Mouse (Mus musculus) CD4-positive, CD25-positive, alpha-beta regulatory T cell, adult 4 months (primary cell): ENCODE measurements around the gene Tom1l2. TPM values are rescaled to one million over a fixed set of nuclear protein-coding genes. Genes with fewer than 3 reads are reported as not detected.

Experiments
- ATAC-seq: one replicate; pipeline ENCODE4 v1.8.0; 2017
- polyA plus RNA-seq, 2 experiments: library from polyadenylated mRNA; unstranded; fragments of 100-300 nt; shearing (Covaris generic); gene quantifications; one replicate each; pipeline ENCODE4 v1.2.1; 2017

Gene Tom1l2
- polyA plus RNA-seq, 2 experiments from 2014 or later: 29.4 to 56.3 TPM

DNA sequence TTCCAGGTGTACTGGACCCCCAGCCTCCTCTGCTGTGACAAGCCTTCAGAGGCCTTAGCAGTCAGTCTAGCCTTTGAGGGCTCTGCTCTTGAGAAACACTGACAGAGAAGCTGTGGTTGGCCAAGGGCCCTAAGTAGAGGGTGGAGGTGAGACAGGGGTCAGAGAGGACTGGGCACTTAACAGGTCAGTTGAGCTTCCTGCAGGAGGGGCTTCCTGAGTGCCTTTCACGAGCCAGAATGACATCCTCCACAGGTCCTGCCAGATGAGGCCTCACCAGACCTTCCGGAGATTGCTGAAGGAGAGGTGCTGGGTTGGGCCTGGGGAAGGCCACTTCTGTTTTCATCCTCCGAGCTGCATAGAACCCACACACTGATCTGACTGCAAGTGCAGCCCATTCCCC, 124.2 kb downstream of the Tom1l2 start:
- ATAC-seq: no peak

DNA sequence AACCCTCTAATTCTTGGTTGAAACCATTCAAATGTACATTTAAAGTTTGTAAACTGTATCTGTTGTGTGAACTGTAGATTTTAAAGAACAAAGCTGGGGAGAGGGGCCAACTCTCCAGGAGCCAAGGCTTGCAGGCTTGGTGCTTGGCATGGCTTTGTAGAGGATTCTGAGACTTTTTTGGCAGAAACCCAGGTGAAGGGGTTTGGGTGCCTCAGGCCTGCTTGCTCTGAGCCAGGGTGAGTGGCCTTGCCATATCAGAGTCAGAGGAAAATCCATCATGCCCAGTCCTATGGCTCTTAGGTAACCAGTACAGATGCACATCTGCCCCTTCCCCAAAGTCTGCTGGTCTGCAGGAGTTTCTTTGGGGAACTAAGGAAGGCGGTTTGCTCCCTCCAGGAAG, 126.8 kb downstream of the Tom1l2 start:
- ATAC-seq: no peak

DNA sequence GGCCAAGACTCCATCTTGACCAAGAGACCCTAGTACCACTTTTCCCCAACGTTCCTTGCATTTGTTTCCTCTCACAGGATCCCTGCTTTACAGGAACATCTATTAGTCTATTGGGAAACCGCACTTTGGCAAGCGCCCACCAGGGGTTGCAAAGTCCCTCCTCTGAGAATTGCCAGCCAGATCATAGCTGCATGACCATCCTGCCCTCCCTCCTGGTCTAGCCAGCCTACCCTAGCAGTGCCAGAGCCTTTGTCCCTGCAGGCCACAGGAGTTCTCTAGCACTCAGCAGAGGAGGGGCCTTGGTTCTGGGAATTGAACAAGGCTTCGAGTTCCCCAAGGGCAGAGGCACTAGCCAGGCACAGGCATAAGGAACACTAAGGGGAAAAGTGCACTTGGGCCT, 128.0 kb downstream of the Tom1l2 start:
- no peak for ATAC-seq

DNA sequence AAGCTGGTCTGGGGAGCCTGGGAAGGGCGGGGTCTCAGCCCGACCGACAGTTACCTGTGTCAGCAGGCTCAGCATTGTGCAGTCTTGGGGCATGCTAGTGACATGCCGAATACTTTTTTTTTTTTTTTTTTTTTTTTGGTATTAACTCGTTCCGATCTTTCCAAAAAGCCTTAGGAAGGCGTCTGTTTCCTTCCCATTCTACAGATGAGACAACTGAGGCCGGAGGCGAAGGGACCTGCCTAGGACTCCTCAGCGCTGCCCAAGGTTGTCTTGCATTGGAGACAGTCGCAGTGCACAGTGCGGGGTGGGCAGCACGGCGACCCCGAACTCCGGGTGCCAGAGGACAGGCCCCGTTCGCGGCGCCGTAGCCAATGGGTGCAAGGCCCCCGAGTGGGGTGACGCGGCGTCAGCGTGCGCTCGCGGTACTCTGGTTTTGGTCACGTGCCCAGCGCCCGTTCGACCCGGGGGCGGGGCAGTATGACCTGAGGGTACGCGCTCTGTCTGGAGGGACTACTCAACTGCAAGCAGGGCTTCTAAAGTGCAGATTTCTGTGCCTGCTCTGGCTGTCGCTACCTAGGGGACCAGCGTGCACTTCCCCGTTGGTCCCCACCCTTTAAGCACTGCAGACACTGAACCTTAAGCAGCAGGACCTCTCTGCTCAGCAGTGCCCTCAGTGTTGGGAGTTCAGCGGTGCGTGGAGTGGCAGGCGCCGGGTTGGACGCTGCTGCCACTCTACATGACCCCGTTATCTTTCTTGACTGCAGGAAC, 130.1 kb downstream of the Tom1l2 start, which contains the start of gene Srebf1:
Gene Srebf1, minus strand, starts transcription at position 113 of the 768 bp plus-strand sequence.
- peak; percentile 79 for ATAC-seq

DNA sequence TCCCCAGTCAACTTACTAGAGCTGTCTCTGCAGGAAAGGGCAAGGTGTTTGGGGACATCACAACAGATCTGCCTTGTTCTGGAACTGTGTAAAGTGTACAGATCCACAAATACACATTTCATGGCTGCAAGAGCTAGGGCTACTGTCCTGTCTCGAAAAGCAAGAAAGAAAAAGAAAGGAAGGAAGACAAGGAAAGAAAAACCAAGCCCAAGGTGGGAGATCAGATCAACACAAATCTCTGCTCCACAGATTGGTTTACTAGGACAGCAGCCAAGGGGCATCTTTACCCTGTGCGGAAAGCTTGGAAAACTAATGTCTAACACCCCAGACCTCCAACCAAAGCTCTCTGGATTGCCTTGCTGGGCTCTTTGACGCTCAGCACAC, 130.6 kb downstream of the Tom1l2 start:
- ATAC-seq: no peak

DNA sequence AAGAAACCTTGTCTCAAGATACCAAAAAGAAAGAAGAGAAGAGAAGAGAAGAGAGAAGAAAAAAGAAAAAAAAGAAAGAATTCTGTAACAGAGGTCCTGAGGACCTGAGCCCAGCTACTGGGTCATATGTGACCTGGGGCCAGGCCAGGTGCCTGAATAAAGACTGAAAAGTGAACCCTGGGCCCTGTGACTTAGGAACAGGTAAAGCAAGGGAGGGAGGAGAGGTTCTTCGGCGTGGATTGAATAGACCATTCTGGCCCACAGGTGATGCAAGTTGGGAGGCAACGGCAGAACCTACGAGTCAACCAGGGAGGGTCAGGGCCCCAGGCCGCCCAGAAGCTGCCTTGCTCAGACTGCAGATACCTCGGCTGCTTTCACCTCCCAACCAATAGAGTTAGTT, 131.3 kb downstream of the Tom1l2 start:
- no peak for ATAC-seq

DNA sequence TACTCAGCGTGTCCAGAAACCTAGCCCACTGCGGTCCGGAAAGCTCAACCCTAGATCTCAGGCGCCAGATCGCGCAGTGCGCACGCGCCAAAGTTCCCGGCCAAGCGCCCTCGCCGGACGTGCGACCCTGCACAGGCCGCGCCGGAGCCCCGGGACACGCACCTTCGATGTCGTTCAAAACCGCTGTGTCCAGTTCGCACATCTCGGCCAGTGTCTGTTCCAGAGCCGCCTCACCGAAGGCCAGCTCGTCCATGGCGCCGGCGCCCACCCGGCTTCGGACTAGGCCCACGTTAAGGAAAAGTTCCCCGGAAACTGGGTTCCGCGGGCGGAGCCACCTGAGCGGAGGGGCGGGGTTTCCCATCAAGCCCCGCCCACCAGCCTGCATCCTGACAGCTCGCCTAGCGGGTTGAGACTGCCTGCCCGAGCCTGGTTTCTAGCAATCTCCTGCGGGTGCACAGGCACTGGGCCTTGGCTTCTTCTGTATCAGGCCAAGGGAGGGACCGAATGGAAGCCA, 132.4 kb downstream of the Tom1l2 start:
- ATAC-seq: peak; percentile 73

DNA sequence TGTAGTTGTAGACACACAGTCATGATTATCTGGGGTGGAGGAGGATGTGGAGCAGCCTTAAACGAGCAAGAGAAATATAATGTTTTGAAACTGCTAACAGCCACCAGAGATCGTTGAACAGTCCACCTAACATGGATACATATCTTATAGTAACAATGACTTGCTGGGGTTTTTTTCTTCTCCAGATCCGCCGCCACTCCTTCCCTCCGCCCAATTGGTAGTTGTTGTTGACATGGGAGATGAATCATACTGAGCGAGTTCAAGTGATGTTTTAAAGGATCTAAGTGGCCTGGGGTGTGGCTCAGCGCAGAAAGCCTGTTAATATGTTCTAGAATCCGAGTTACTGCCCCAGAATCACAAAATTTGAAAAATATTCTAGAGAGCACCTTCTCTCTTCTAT, 133.1 kb downstream of the Tom1l2 start:
- ATAC-seq: peak; percentile 24

DNA sequence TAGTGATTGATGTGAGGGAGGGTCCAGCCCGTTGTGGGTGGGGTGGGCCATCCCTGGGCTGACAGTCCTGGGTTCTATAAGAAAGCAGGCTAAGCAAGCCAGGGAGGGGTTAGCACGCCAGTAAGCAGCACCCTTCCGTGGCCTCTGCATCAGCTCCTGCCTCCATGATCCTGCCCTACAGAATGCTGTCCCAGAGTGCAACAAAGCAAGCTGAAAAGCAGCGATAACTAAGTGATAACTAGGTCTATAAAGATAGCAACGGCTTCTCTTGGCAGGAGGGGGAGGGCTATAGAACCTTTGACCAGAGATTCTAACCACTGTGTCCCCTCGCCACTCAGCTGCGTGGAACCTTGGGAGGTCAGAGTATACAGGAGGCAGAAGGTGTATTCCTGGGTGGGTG, 135.2 kb downstream of the Tom1l2 start:
- no peak for ATAC-seq

DNA sequence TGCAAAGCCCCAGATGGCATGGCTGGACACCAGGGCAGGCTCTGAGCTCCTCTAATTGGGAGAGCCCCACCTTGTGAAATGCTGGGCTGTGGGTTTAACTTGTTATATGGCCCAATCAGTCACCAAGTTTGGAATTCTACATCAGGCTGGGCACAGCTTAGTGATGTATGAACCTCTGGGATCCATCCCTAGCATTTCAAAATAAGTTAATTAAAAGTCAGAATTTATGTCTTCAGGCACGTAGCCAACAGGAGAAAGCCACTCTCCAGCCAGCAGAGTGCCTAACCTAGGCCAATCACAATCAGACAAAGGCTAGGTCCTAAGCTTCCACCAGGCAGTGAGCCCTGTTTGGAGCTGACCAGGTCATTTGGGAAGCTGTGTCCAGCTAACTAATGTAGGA, 136.0 kb downstream of the Tom1l2 start:
- ATAC-seq: no peak

DNA sequence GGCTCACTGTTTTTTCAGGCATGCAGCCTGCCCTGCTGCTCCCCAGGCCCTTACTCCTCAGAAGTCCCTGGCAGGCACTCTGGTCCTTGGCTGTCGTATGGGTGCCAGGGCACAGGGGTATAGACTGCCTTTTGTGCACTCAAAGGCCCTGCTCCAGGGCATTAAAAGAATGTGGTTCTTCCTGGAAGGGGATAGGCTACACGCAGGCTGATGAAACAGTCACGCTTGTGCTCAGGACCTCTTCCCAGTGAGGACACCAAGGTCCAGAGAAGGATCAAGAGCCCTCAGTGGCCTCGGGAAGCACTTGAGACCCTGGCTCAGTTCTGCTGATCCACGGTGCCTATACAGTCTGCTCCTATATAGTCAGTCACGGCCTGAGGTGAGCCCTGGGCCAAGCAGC, 139.4 kb downstream of the Tom1l2 start:
- no peak for ATAC-seq

DNA sequence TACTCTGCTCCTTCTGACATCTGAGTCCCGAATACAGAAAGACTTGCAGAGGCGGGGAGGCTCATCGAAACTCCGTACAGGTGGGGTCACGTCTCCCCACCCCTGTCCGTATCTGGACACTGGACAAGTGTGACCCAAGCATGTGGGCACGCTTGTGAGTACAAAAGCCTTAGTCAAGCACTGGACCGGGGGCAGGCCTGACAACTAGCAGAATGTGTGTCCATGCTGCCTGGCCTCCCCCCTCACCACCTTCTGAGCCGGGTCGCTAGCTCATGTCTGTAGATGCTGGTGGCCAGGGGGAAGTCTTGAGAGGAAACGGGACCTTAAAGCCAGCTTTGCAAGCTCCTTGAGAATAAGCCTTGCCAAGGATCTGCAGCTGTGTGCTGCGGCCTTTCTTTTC, 140.9 kb downstream of the Tom1l2 start:
- ATAC-seq: no peak

DNA sequence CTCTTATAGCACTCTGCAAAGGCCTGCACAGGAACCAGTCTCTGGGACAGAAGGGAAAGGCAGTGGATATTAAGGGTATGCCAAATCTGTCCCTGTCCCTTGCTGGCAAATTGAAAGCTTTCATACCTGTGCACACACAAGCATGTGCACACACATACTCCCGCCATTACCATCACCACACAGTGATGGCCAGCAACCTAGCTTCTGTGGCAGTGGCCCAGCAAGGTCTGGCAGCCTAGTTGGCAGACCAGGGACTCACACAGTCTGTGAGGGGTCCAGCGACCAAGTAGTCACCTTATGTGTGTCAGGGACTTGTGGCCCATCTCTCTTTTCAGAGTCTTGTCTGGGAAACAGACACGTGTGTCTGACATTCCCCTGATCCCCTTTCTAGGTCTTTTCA, 141.6 kb downstream of the Tom1l2 start:
- no peak for ATAC-seq

DNA sequence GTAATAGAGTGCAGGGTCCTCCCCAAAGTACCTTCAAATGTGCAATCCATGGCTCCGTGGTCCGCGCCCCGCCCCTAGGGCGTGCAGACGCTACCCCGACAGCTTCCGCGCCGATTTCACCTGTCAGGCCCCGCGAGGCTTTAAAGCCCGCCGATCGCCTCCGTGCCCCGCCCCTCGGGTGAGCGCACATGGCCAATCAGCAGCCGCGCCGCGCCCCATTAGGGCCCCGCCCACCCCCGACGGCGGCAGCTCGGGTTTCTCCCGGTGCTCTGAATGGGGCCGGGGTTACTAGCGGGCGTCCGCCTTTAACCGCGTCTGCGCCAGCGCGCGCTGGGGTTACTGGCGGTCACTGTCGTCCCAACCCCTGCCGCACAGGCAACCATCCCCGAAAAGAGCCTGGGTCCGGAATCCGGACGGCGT, 142.4 kb downstream of the Tom1l2 start:
- ATAC-seq: peak; percentile 96

DNA sequence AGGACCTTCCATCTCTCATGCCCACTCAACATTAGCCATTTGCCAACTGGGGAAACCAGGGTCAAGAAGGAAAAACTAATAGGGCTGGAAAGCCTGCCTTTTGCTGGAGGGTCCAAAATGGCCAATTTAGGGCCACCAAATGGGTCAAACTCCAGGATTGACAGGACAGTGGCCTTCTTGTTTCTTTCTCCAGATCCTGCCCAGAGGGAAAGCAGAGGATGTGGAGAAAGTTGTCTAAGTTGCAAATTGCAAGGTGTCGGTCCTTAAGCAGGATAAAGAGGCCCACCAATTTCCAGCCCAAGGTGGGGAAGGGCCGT, 142.8 kb downstream of the Tom1l2 start:
- no peak for ATAC-seq

DNA sequence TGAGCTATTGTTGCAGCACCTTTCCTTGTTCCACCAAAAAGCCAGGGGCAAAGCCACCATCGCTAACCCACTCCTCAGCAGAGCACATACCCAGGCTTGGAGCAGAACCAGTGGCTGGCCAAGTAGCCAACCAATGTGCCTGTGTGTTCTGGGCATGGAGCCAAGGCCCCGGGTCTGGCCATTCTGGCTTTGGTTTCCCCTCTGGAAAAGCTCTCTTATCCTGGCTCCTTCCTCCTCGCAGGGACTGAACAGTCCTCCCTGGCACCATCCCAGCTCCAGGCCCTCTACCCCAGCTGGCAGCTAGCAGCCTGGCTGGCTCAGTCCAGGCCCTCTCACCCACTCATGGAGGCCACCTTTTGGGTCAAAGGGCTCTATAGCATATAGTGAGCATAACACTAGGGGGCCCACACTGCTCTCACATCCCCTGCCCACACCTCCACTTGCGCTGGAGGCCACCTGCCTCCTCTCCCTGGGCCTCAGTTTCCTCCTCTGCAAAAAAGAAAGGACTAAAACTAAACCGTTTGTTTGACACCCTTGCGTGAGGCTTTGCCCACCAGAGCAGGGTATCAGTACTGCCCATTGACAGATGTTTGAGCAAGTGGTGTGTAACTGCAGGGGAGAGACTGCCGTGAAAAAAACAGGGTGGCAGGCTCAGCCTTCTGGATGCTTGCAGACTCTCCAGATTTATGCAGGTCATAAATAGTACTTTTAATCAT, 143.3 kb downstream of the Tom1l2 start:
- no peak for ATAC-seq

DNA sequence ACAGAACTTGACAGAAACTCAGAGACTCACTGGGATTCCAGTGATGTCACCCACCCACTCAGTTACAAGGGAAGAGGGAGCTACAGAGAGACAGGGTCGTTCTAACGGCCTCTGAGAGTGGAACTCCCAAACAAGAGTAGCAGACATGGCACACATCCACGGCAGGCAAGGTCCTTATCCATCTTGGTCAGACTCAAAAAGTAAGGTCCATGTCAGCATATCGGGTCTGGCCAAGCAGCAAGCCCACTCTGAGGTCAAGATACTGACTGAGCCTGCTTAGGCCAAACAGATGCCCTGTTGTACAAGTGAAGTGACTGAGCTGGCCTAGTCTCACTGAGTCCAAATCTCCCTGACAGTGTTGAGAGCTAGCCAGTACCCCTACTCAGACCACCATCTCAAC, 144.0 kb downstream of the Tom1l2 start:
- ATAC-seq: no peak

DNA sequence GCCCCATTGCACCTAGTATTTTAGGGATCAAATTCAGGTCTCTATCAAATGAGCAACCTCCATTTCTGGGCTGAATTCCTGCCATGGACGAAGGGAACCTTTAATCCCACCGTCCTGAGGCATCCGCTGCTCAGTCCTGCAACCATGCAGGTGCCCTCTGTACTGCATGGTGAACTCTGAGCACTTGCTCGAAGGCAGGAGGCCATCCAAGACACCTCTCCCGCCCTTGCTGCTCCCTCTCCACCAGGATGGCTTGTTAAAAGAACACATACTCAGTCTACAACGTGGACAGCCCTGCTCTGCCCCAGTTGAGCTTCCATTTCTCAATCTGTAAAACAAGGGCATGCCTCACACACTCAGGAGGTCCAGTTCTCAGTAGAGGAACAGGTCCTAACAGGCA, 144.5 kb downstream of the Tom1l2 start:
- ATAC-seq: no peak

DNA sequence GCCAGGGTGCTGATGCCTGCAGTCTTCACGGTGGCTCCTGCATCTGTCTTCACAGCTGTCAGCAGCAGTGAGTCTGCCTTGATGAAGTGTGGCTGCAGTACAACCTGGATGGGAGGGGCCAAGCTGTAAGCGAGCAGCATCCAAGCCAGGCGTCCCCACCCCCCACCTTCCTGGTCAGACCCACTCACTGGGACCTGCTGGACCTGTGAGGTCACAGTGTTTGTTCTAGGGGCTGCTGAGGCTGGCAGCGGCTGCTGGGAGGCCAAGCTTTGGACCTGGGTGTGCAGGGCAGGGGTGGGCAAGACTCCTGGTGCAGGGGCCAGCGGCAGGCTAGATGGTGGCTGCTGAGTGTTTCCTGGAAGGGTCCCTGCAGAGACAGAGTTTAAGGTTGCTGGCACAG, 146.5 kb downstream of the Tom1l2 start:
- no peak for ATAC-seq

DNA sequence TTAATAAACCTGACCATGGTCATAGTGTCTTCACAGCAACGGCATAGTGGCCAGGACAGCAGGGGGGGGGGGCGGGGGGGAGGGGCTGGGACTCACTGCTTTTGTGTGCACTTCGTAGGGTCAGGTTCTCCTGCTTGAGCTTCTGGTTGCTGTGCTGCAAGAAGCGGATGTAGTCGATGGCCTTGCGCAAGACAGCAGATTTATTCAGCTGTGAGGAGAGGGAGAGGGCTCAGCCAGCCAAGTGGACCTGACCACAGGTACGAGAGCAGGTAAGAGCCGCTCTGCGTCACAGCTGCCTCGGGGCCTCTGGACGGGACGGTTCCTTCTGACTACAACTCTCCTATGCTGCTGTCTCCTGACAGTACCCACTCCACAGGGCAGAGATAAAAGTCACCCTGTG, 147.7 kb downstream of the Tom1l2 start:
- ATAC-seq: no peak

DNA sequence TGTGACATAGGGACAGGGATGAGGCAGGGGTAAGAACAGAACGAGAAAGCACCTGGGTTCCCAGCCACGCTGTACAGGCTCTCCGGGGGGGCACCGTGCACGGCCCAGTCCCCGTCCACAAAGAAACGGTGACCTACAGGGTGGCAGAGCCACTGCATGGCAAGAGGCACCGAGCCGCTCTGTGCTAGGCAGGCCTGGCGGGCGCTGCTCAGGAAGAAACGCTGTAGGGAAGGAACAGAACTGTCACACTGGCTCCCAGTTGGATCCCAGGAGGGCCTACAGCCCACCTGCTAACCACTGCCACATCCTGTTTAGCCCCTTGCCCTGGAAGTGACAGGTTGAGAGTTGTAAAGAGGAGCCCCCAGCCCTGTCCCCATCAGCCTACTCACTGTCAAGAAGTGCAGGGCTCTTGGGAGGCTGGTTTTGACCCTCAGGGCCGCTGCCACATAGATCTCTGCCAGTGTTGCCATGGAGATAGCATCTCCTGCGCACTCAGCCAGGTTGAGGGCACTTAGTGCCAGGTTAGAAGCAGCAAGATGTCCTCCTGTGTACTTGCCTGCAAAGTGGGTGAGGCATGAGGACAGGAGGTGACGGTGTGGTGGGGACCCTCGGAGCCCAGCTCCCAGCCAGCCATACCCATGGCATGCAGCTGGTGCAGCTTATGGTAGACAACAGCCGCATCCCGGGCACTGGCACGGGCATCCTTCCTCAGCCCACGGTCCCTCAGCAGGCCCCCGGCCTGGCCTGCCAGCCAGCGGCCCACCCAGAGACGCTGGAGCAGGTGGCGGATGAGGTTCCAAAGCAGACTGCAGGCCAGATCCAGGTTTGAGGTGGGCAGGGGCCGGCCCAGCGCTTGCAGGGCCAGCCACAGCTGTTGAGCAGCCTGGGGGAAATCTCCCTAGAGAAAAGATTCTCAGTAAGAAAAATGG, 149.7 kb downstream of the Tom1l2 start:
- ATAC-seq: no peak

DNA sequence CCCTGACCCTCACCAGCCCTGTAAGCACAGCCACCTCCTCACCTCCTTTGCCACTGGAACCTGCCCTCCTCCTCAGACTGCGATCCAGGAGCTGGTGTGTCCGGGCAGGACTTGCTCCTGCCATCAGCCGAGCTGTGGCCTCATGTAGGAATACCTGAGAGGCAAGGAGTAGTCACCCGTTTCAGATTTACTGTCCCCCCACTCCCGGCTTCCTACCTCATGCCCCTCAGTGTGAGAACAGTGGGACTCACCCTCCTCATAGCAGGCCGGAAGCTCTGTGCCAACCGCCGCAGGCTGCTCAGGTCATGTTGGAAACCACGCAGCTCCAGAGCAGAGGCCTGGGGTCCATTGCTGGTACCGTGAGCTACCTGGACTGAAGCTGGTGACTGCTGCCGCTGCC, 152.3 kb downstream of the Tom1l2 start:
- no peak for ATAC-seq

DNA sequence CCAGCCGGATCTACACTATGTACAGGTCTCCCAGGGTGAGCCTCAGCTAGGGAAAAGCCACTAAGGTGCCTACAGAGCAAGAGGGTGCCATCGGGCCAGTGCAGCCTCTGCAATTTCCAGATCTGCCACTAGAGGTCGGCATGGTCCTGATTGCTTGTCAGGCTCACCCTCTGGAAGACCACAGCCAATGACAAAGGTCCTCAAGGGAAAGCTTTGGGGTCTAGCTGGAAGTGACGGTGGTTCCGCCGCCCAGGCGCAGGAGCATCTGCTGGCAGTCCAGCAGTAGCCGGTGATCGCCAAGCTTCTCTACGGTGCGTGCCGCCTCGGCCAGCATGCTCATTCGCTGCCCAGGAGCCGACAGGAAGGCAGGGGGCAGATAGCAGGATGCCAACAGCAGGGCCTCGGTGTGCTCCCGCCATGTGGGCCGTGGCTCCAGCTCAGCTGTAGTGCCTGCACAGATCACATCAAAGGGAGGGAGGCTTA, 153.0 kb downstream of the Tom1l2 start:
- ATAC-seq: peak; percentile 80
